Mouse (Mus musculus) bone marrow, adult 2 months (tissue): ENCODE measurements at regions not wholly inside any gene's neighbourhood (a gene's known extent, or its start where the extent isn't known, plus 50 kb on each side); places are given as distances from the start of the nearest gene placed in this dataset.

ENCODE experiments used
- CTCF ChIP-seq: fragments of 200-500 bp; IDR thresholded peaks from 2 replicates; pipeline ENCODE4 v1.5.1; 2011; ENCODE audit warnings: low read length, control low read depth; ENCODE audit not compliant: control insufficient read depth, insufficient read depth
- POLR2A ChIP-seq: fragments of 200-500 bp; IDR thresholded peaks from 2 replicates; pipeline ENCODE4 v1.6.1; 2011; ENCODE audit warnings: low read depth, mild to moderate bottlenecking, control low read depth, low read length, borderline replicate concordance; ENCODE audit not compliant: control insufficient read depth

GRCm38 (mm10) chr13:3723458-3724143 is 80.5 kb downstream of the Calml3 start:
- TF ChIP-seq CTCF (no peak), POLR2A (no peak)
